Mouse (Mus musculus) subcutaneous adipose tissue, adult 2 months (tissue): Measurements from ENCODE around the gene Prkar2b. TPM values are rescaled to one million over a fixed set of nuclear protein-coding genes. Genes with fewer than 3 reads are reported as not detected.

ENCODE experiments used
- polyA plus RNA-seq: library from polyadenylated mRNA; depleted of rRNA; stranded (reverse); fragments of >200 nt; gene quantifications from 2 replicates; pipeline ENCODE4 v1.2.3, GENCODE M21; 2012; ENCODE audit warnings: low replicate concordance; rRNA removed

Gene Prkar2b
- polyA plus RNA-seq = 44.1 and 112 TPM in 2 replicates

GRCm38 (mm10) chr12:32061090-32061930 lies at the start of gene Prkar2b:
Gene Prkar2b, minus strand, starts transcription at chr12:32061296.

DNA sequence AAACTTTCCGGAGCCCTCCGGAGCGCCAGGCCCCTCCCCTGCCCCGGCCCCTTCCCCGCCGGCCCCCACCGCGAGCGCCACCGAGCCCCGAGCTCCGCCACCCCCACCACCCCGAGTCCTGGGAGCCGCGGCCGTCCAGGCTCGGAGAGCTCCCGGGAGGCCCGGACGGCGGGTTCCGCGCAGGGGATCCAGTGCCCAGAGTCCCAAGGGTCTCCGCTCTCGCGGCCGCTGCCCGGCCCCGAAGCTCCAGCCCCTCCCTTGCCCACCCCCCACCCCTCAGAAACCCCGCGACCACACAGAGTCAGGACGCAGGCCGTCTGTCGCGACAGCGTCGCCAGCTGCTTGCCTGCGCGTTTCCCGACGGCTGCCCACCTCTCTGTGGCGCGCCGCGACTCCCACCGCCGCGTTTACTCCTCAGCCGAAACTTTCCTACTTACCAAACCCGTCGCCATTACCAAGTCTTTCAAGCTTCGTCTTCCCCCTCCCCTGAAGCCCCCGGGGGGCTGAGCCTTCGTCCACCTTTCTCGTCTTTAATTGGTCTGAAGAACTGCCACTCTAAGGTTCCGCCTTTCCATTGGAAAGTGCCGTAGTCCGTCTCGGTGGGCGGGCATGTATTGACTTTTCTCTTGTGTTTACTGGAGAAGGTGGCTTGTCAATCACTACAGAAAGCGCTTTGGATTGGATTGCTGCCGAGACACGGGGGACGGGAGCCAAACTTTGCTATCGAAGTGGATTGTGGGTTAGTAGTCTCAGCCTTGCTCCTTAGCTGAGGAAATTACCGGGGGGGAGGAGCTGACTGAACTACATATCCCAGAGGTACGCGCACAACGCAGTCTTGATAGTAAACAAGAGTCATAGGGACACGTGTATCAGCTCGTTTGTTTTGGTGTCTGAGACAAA lies 111.1 kb downstream of the Prkar2b start, which contains the start of gene Hbp1:
Gene Hbp1 (minus strand): TSS at position 777 of the 900 bp plus-strand sequence.

Other genes starting within 250 kb of the Prkar2b start
- 88.9 and 109 TPM in 2 replicates for gene Hbp1, start 110.8 kb downstream of the Prkar2b start, polyA plus RNA-seq
- gene Pik3cg, start 147.4 kb upstream of the Prkar2b start, polyA plus RNA-seq = 3.0 and 4.9 TPM in 2 replicates